Mouse (Mus musculus) lung, postnatal 25 days (tissue): ENCODE results near the gene Nrbf2.

ENCODE experiments used
- DNase-seq: peaks from one replicate; pipeline ENCODE4 v3.0.0; 2022; ENCODE audit warnings: low spot score

Gene Nrbf2

DNA sequence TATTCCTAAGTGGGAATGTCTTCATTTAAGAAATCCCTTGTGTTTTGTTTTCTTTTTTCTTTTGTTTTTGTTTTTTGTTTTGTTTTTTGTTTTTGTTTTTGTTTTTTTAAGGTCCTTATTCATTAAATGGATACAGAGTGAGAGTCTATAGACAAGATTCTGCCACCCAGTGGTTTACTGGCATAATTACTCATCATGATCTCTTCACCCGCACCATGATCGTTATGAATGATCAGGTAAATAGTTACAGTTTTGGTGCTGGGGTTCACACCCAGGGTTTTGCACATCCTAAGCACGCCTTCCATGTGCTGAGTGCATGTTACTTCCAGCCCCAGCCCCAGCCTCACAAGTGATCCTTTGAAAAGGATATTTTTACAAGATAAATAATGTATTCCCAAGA, 68.2 kb downstream of the Nrbf2 start:
- no peak for DNase-seq
